Mouse (Mus musculus) heart, adult 9 months (tissue): ENCODE data around the gene Cadm2.
A peak's percentile ranks its signal among the peaks of the same experiment; 100 is the strongest.

Source experiments
- DNase-seq, 2 experiments: peaks; one replicate each; pipeline ENCODE4 v3.0.0; 2022; ENCODE audit warnings: low spot score in 2 of 2

Cadm2 gene

DNA sequence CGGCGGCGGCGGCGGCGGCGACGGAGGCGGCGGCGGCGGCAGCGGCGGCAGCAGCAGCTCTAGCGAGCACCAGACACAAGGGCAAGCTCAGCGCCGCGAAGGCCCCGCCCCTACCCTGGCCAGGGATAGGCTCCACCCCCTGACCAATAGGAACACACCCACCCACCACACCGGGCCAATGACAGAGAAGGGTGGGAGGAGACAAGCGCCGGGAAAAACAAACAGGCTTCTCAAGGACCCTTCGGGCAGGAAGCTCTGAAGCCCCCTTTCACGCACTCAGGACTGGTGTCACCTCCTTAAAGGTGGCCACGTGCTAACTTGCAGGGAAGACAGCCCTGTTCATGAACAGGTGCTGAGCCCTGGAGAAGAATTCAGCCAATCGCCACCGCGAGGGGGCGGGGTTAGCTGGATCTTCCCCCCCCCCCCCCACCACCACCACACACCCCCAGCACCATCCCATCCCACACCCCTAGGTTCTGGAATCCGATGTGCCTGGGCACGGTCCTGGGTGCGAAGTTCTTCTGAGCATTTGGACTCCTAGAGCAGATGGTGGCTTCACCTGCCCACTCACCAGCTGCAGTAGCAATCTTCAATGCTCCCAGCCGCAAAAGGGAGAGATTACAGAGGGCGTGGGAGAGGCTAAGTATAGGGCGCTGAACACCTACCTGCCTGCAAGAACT is at the start of gene Cadm2:
Gene Cadm2 (minus strand): TSS at position 83 of the 680 bp plus-strand sequence.
- DNase-seq: peak; percentile 67

DNA sequence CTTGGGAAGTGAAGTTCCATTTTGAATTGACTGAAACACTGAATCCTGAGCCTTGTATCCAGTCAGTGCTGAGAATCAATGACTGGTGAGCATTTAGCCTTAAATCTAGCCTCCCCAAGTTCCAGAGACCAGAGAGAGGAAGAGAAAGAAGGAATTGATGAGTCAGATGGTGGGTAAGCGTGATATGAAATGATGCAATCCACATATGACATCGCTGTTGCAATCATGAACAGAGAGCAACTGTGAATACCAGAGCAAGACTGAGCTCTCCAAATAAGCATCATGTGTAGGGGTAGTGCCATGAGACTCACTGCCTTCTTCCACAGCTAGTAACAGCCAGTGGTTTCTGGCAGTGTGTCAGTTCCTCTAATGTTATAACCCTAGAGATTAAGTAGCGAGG is 26.2 kb upstream of the Cadm2 start:
- no peak for DNase-seq

- no peak for DNase-seq
These were observed 22.9 kb upstream of the Cadm2 start for GRCm38 (mm10) chr16:67643651-67644050.

GRCm38 (mm10) chr16:67619906-67620781 is 564 bp downstream of the Cadm2 start:
- DNase-seq: no peak

DNA sequence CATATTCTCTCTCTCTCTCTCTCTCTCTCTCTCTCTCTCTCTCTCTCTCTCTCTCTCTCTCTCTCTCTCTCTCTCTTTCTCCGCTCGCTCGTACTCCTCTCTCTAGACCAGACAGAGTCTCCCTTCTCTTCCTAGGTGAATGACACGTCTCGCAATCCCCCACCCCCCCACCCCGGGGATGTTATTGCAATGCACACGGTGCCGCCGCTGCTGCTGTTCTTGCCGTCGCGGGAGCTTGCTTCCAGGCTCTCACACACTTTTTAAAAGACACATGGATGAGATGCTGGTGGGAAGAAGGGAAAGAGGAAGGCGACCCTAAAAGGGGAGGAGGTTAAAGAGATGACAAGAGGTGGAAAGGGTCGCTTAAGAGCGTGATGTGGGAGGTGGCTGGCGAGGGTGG is 1.3 kb downstream of the Cadm2 start:
- DNase-seq: no peak

GRCm38 (mm10) chr16:67618817-67619216 is 1.9 kb downstream of the Cadm2 start:
- no peak for DNase-seq

DNA sequence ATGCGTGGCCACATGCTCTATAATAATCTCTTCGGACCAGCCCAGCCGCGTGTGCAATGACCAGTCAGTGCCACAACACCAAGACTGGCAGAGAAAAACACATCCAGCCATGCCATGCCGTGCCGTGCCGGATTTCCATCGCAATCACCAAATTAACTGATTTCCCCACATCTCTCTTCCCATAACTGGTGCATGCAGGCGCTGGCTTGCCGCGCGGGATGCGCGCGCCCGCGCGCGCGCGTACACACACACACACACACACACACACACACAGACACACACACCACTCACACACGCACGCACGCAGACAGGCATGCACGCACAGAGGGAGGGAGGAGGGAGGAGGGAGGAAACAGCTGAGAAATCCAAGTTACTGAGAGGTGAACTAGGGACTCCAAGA is 2.9 kb downstream of the Cadm2 start:
- no peak for DNase-seq

GRCm38 (mm10) chr16:67617256-67617655 is 3.5 kb downstream of the Cadm2 start:
- DNase-seq: no peak

DNA sequence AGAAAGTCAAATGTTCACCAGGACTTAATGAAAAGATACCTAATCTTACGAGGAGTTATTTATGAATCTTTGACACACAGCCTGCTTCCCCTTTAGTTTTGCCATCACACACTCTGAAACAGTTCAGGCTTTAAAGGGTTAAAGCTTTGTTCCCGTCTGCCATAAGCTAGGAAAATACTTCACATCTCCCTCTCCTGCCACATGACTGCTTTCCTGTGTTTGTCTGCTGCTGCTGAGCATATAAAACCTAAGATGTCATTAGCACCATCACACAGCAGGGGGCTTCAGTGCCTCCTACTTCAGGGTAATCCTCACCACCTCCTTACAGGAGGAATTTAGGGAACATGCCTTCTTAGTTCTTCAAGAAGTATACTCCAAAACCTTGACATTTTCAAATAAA is 6.8 kb downstream of the Cadm2 start:
- DNase-seq: no peak

DNA sequence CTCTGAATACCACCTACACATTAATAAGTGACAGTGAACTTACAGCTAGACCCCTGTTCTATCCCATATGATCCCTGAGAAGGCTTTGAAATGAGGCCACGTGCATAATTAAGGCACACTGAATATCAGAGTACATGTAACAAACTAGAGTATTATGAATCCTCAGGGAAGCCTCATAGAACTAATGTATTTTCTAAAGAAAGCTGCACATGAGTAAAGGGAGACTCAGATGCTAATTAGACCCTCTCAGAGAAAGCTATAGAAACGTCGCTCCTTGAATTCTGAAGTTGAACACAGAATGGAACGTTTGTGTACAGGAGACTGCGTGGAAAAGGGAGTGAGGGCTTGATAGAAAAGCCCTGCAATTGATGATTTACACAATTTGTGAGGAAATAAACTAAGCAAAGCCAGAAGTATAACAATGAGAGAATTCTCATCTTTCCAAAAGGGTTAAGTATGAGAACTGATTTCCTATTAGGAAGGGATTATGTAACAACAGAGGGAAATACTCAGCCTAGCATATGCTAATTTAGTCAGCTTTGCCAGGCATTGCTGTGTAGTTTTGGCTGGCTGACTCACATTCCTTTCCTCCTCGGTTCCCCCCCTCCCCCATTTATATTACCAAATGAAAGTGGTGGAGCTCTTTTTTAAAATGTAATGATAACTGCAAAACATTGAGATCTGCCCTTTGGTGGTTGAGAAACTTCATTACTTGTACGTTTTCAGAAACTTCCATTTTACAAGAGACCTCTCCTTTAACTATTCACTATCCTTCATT is 9.6 kb downstream of the Cadm2 start:
- no peak for DNase-seq

- DNase-seq: no peak
These were observed 11.6 kb downstream of the Cadm2 start for GRCm38 (mm10) chr16:67609116-67609515.

GRCm38 (mm10) chr16:67608499-67608898 is 12.2 kb downstream of the Cadm2 start:
- no peak for DNase-seq

GRCm38 (mm10) chr16:67605661-67606060 is 15.0 kb downstream of the Cadm2 start:
- DNase-seq: no peak

DNA sequence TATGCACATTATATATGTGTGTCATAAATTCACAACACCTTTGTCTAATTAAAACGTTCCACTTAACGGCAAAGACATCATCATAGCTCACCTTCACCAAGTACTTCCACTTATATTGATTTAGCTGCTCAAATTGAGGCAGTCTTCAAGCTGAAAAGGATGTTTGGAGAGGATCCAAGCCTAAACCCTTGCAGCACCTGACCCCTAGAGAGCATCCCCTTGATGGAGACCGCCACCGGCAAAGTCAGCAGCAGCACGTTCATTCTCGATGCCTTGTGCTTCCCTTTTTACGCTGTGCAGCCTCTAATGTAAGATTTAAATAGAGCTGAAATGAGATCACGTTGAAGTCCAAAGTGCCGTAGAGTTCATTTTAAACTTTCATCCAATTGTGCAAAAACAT is 20.7 kb downstream of the Cadm2 start:
- DNase-seq: no peak

DNA sequence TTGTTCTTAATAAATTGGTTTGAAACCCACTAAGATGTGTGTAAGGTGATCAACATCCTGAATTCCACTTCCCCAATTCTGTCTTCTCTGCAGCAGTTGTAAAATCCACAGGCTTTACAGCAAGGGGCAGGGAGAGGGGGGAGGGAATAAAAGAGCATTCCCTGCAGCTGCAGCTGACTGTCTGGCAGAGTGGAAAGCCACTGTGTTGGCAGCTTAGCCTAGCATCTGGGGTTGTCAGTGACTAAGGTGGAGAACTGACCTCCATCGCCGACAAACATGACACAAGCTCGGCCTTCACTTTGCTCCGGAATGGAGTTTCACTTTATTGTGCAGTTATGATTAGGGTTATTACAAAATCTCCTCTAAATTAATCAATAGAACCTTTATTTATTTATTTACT is 21.9 kb downstream of the Cadm2 start:
- no peak for DNase-seq

GRCm38 (mm10) chr16:67591015-67591414 is 29.7 kb downstream of the Cadm2 start:
- no peak for DNase-seq

GRCm38 (mm10) chr16:67578842-67579517 is 41.7 kb downstream of the Cadm2 start:
- DNase-seq: no peak

DNA sequence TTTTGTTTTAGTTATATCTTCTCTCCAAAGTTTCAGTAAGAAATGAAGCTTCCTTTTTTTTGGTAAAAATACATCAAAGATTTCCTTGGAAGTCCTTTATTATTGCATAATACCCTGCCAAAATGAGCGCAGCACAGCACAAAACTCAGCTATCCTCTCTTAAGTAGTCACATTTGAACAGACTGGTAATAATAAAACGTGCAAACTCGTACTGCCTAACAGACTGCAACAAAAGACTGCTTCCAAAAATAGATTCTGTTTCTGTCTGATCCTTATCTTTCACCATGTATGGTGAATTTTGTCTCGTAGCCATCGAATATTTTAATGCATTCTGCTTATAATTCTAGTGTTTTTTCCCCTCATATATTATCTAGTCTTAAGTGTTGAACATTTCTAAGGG is 45.2 kb downstream of the Cadm2 start:
- no peak for DNase-seq

- DNase-seq: no peak
These were observed 93.7 kb downstream of the Cadm2 start for GRCm38 (mm10) chr16:67526992-67527391.

DNA sequence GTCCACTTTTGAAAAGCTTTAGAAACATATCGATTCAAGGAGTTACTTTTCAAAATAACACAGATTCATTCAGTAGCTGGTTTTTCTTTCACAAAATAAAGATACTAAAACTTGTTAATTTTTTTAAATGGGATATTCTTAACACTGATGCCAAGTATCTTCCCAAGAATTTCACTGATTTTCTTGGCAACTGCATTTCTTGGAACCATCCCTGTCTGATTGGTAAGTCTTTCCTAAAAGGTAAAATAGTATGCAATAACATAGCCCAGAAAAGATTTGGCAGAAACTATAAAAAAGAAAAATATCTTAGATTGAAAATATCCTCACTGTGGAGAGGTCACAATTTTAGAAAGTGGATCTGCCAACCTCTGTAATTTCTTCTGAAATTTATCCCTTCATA is 95.8 kb downstream of the Cadm2 start:
- DNase-seq: no peak

DNA sequence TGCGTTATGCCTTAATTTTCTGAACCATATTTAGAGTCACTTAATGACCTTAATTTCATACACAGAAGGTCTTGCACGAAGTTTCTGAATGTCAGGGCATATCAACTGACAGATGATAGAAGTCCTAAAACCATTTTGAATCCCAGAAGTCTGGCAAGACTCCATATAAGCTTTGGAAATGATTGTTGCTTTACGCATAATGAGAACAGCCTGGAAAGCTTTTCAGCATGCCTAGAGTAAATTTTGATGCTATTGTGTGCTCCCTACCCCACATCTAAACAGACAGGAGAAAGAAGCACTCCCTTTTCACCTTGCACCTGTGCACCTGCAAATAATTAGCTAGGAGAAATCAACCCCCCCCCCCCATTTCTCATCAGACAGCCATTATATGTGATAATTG is 102.4 kb downstream of the Cadm2 start:
- DNase-seq: no peak

GRCm38 (mm10) chr16:67515549-67515948 is 105.2 kb downstream of the Cadm2 start:
- no peak for DNase-seq
